Mouse (Mus musculus) thymus, postnatal 10 days (tissue): ENCODE results near the gene Plac1.
"Not testable (repeated sequence)": the region's sequence is repeated elsewhere in the genome, so short reads cannot be mapped to it uniquely, and the experiment has no call there.

Experiments
- DNase-seq, 2 experiments: peaks; one replicate each; pipeline ENCODE4 v3.0.0; 2021; ENCODE audit warnings: low spot score in 2 of 2

Plac1 gene

GRCm38 (mm10) chrX:53240011-53240410 is at the start of gene Plac1:
Gene Plac1, minus strand, starts transcription at chrX:53240111.
- DNase-seq: no peak

GRCm38 (mm10) chrX:53287924-53288323 is 48.0 kb upstream of the Plac1 start:
- no peak for DNase-seq

- no peak for DNase-seq
Observed at GRCm38 (mm10) chrX:53273124-53273523, 33.2 kb upstream of the Plac1 start, which contains the start of gene Fam122c. Gene Fam122c, plus strand, starts transcription at chrX:53273424.

- DNase-seq: not testable (repeated sequence)
Observed at GRCm38 (mm10) chrX:53271628-53272027, 31.7 kb upstream of the Plac1 start.

GRCm38 (mm10) chrX:53270063-53270432 is 30.1 kb upstream of the Plac1 start:
- no peak for DNase-seq

- DNase-seq: peak; percentile 80 to 86
Observed at GRCm38 (mm10) chrX:53269289-53270062, 29.6 kb upstream of the Plac1 start, which contains the start of gene Fam122b. Gene Fam122b, minus strand, starts transcription at chrX:53269805.

- peak; percentile 4 to 24 for DNase-seq
Observed at GRCm38 (mm10) chrX:53268856-53269255, 28.9 kb upstream of the Plac1 start.

- no peak for DNase-seq
Observed at GRCm38 (mm10) chrX:53266186-53266585, 26.3 kb upstream of the Plac1 start.

- DNase-seq: no peak
Observed at GRCm38 (mm10) chrX:53255195-53255594, 15.3 kb upstream of the Plac1 start.

GRCm38 (mm10) chrX:53237971-53238370 is 1.9 kb downstream of the Plac1 start:
- DNase-seq: peak in 1 of 2 experiments; percentile 7

- DNase-seq: no peak
Observed at GRCm38 (mm10) chrX:53236404-53236803, 3.5 kb downstream of the Plac1 start.

- DNase-seq: no peak
Observed at GRCm38 (mm10) chrX:53233689-53234088, 6.2 kb downstream of the Plac1 start.

GRCm38 (mm10) chrX:53231965-53232364 is 7.9 kb downstream of the Plac1 start:
- no peak for DNase-seq

- no peak for DNase-seq
Observed at GRCm38 (mm10) chrX:53224353-53224944, 15.5 kb downstream of the Plac1 start.

GRCm38 (mm10) chrX:53220855-53221254 is 19.1 kb downstream of the Plac1 start:
- no peak for DNase-seq

- no peak for DNase-seq
Observed at GRCm38 (mm10) chrX:53214557-53215229, 25.2 kb downstream of the Plac1 start.

- no peak for DNase-seq
Observed at GRCm38 (mm10) chrX:53213838-53214237, 26.1 kb downstream of the Plac1 start.

- no peak for DNase-seq
Observed at GRCm38 (mm10) chrX:53212485-53212884, 27.4 kb downstream of the Plac1 start.

- DNase-seq: no peak
Observed at GRCm38 (mm10) chrX:53211756-53212483, 28.0 kb downstream of the Plac1 start.

GRCm38 (mm10) chrX:53209431-53209830 is 30.5 kb downstream of the Plac1 start:
- no peak for DNase-seq

- no peak for DNase-seq
Observed at GRCm38 (mm10) chrX:53204690-53205311, 35.1 kb downstream of the Plac1 start.
